Mouse (Mus musculus) megakaryocyte, embryonic 14.5 days (primary cell): ENCODE data around the gene Fam173b.

Experiments used
- FLI1 ChIP-seq: IDR thresholded peaks from 2 replicates; pipeline ENCODE4 v1.6.1; 2012; ENCODE audit warnings: low read length, inconsistent platforms, mixed read lengths
- GATA1 ChIP-seq: IDR thresholded peaks from 3 replicates; pipeline ENCODE4 v1.6.1; 2012; ENCODE audit warnings: mixed read lengths, low read length, inconsistent platforms, borderline replicate concordance

- TF ChIP-seq FLI1 (no peak), GATA1 (no peak)
Measured at GRCm38 (mm10) chr15:31573692-31574091, 28.0 kb upstream of the Fam173b start.
